19 mouse cellular contexts compared by ENCODE assay signal in the genomic region with DNA sequence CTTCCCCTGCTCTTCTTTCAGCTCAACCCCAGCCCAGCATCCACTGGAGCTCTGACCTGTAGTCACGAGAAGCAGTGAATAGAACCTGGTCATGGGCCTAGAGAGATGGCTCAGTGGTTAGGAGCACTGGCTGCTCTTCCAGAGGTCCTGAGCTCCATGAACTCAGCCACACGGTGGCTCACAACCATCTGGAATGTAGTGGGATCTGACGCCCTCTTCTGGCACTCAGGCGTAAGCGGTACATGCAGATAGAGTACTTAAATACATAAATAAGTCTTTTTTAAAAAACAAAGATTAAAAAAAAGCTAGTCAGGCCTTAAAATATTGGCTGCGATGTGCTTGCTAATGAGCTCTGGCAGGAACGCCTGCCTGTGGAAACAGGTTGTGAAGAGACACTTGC. TPM values are rescaled to one million over a fixed set of nuclear protein-coding genes. Genes with fewer than 3 reads are reported as not detected.
A peak's percentile ranks its signal among the peaks of the same experiment; 100 is the strongest.
DNase-seq lines count a peak whose midpoint lies in the region; ATAC-seq and TF ChIP-seq lines count a peak whose summit lies in the region.
"Had no signal": no experiment of that assay in that cellular context is flagged by ENCODE, and none has a peak within 500 bp of the region (broad histone marks: within the 10 kb centered on the region; RNA-seq: fewer than 3 reads in every experiment).

No protein-coding gene starts in this region.

- no peaks in the 10 kb centered on the region for H3K4me1 ChIP-seq in midbrain, postnatal 0 days (ENCODE audit: insufficient read depth, low read length)
- H3K4me1 ChIP-seq in midbrain, embryonic 14.5 days (ENCODE audit: control insufficient read depth, insufficient read depth, low read length): no peaks in the 10 kb centered on the region
- H3K4me1 ChIP-seq: embryonic facial prominence, embryonic 12.5 days; hindbrain, embryonic 12.5 days; midbrain, embryonic 10.5 days had no signal

- TF ChIP-seq CTCF in layer of hippocampus, adult 2 months (conservative IDR thresholded peaks at IDR 0.05): peak; percentile 75
- TF ChIP-seq CTCF in midbrain, postnatal 0 days (IDR thresholded peaks at IDR 0.05): peak; percentile 39

- no peak overlapping the region for H3K4me2 ChIP-seq in midbrain, postnatal 0 days (ENCODE audit: low read depth, low read length, poor library complexity, severe bottlenecking)
- no peak overlapping the region for H3K4me2 ChIP-seq in midbrain, embryonic 14.5 days (ENCODE audit: low read length)
- H3K4me2 ChIP-seq: embryonic facial prominence, embryonic 12.5 days; heart, embryonic 15.5 days; hindbrain, embryonic 12.5 days; limb, embryonic 15.5 days; neural tube, embryonic 13.5 days had no signal

- H3K4me3 ChIP-seq in layer of hippocampus, adult 2 months: no peak overlapping the region
- no peak overlapping the region for H3K4me3 ChIP-seq in midbrain, postnatal 0 days (ENCODE audit: low read depth, low read length)
- H3K4me3 ChIP-seq in midbrain, embryonic 14.5 days (replicated peaks; ENCODE audit: low read depth, low read length): no peak overlapping the region
- H3K4me3 ChIP-seq: embryonic facial prominence, embryonic 12.5 days; heart, embryonic 15.5 days; hindbrain, embryonic 12.5 days; limb, embryonic 15.5 days; midbrain, embryonic 10.5 days; neural tube, embryonic 13.5 days had no signal

- WGBS in midbrain, postnatal 0 days: 86% methylated on average over 7 of the region's 7 CpGs
- 87% methylated on average over 7 of the region's 7 CpGs for WGBS in midbrain, embryonic 14.5 days

- H3K9me3 ChIP-seq in midbrain, postnatal 0 days (ENCODE audit: low read length): no peaks in the 10 kb centered on the region
- no peaks in the 10 kb centered on the region for H3K9me3 ChIP-seq in midbrain, embryonic 14.5 days (ENCODE audit: control insufficient read depth, low read length)
- H3K9me3 ChIP-seq: embryonic facial prominence, embryonic 12.5 days; heart, embryonic 15.5 days; hindbrain, embryonic 12.5 days; limb, embryonic 15.5 days; neural tube, embryonic 13.5 days had no signal

- peak overlapping the region; percentile 48; the same call in 1 of the 2 replicates for H3K27ac ChIP-seq in layer of hippocampus, adult 2 months
- H3K27ac ChIP-seq in midbrain, postnatal 0 days (ENCODE audit: low read depth, low read length): no peak overlapping the region
- no peak overlapping the region for H3K27ac ChIP-seq in midbrain, embryonic 14.5 days (replicated peaks; ENCODE audit: low read depth, low read length)
- H3K27ac ChIP-seq: embryonic facial prominence, embryonic 12.5 days; heart, embryonic 15.5 days; hindbrain, embryonic 12.5 days; limb, embryonic 15.5 days; midbrain, embryonic 10.5 days; neural tube, embryonic 13.5 days had no signal

- no peaks in the 10 kb centered on the region for H3K27me3 ChIP-seq in midbrain, postnatal 0 days (ENCODE audit: insufficient read depth, low read length)
- no peaks in the 10 kb centered on the region for H3K27me3 ChIP-seq in midbrain, embryonic 14.5 days (ENCODE audit: control insufficient read depth, insufficient read depth, low read length)
- H3K27me3 ChIP-seq: CH12.LX; embryonic facial prominence, embryonic 12.5 days; heart, embryonic 15.5 days; hindbrain, embryonic 12.5 days; limb, embryonic 15.5 days; neural tube, embryonic 13.5 days had no signal

- no peak overlapping the region for H3K9ac ChIP-seq in midbrain, postnatal 0 days (replicated peaks; ENCODE audit: low read length, poor library complexity, severe bottlenecking)
- no peak overlapping the region for H3K9ac ChIP-seq in midbrain, embryonic 14.5 days (replicated peaks; ENCODE audit: low read length)
- H3K9ac ChIP-seq: embryonic facial prominence, embryonic 12.5 days; heart, embryonic 15.5 days; hindbrain, embryonic 12.5 days; limb, embryonic 15.5 days; neural tube, embryonic 13.5 days had no signal

- no peak for DNase-seq in layer of hippocampus, adult 2 months (ENCODE audit: low spot score in 2 of 2)
- no peak for DNase-seq in layer of hippocampus, adult 11-12 months (ENCODE audit: low spot score)
- DNase-seq in midbrain, postnatal 0 days (ENCODE audit: low spot score): no peak
- DNase-seq in midbrain, embryonic 14.5 days: no peak
- peak; percentile 77 for DNase-seq in ZHBTc4 (ENCODE audit: low read depth, low spot score)
- no peak for DNase-seq in embryo, embryonic 10.5 days (ENCODE audit: low spot score)
- no peak for DNase-seq in right cerebral cortex, postnatal 25 days
- DNase-seq: cerebellum, adult 11-12 months; heart, adult 11 months; kidney, postnatal 14 days; lung, postnatal 10 days; thymus, postnatal 36 days had no signal

- no peak for ATAC-seq in midbrain, postnatal 0 days (ENCODE audit: low FRiP score)
- no peak for ATAC-seq in midbrain, embryonic 14.5 days (ENCODE audit: low FRiP score, low TSS enrichment)

- H3K36me3 ChIP-seq in midbrain, postnatal 0 days (ENCODE audit: insufficient read depth, low read length): peaks cover 63% of the 10 kb centered on the region
- H3K36me3 ChIP-seq in midbrain, embryonic 14.5 days (ENCODE audit: control insufficient read depth, insufficient read depth, low read length): peaks cover 77% of the 10 kb centered on the region

RNA-seq across cellular contexts. Expression of gene Entpd6, which starts 12.6 kb away (rescaled TPM):
- 10 to 100 TPM; 65.5 to 68.9 TPM for total RNA-seq in layer of hippocampus, adult 2 months (2021)
- total RNA-seq in midbrain, postnatal 0 days (2014; rRNA removed): 101 and 103 TPM in 2 replicates
- polyA plus RNA-seq in midbrain, postnatal 0 days (2015; fragmentation: Nextera tagmentation; extraction: Ambion mirVana): 85.0 and 91.0 TPM in 2 replicates
- 46.1 and 50.8 TPM in 2 replicates for polyA plus RNA-seq in midbrain, embryonic 14.5 days (2014; fragmentation: Nextera tagmentation; extraction: Ambion mirVana)

RNA-seq across cellular contexts. Expression of gene Pygb, which starts 25.1 kb away (rescaled TPM):
- total RNA-seq in layer of hippocampus, adult 2 months (2021): 100 to 1,000 TPM; 203 to 212 TPM
- 228 and 281 TPM in 2 replicates for total RNA-seq in midbrain, postnatal 0 days (2014; rRNA removed)
- polyA plus RNA-seq in midbrain, postnatal 0 days (2015; fragmentation: Nextera tagmentation; extraction: Ambion mirVana): 124 and 136 TPM in 2 replicates
- polyA plus RNA-seq in midbrain, embryonic 14.5 days (2014; fragmentation: Nextera tagmentation; extraction: Ambion mirVana): 62.2 and 64.5 TPM in 2 replicates
